26 mouse cellular contexts compared by ENCODE assay signal in genomic region chr10:58427930-58428329, GRCm38 (mm10).
"Had no signal": no experiment of that assay in that cellular context is flagged by ENCODE, and none has a peak within 500 bp of the region (broad histone marks: within the 10 kb centered on the region; RNA-seq: fewer than 3 reads in every experiment).

No protein-coding gene starts in this region.

- H3K9ac ChIP-seq: heart, embryonic 12.5 days; hindbrain, embryonic 12.5 days; hindbrain, embryonic 15.5 days; kidney, embryonic 15.5 days; limb, embryonic 12.5 days; liver, embryonic 13.5 days had no signal

- ATAC-seq: hindbrain, postnatal 0 days; intestine, embryonic 16.5 days had no signal

- DNase-seq: gastrocnemius, adult 2 months; gastrocnemius, postnatal 10 days; gastrocnemius, postnatal 25 days; heart, adult 2 months; heart, postnatal 10 days; heart, postnatal 4 days; kidney, adult 11 months; kidney, adult 2 months; kidney, adult 9 months; kidney, postnatal 10 days; kidney, postnatal 25 days; kidney, postnatal 4 days; liver; liver, embryonic 13.5 days had no signal

- H3K27ac ChIP-seq: heart, adult 2 months; hindbrain, embryonic 10.5 days; hindbrain, embryonic 12.5 days; hindbrain, embryonic 15.5 days; hindbrain, postnatal 0 days; kidney, embryonic 15.5 days; layer of hippocampus, adult 2 months; left cerebral cortex, adult 2 months; limb, embryonic 10.5 days; limb, embryonic 12.5 days; liver, embryonic 13.5 days had no signal

- H3K4me1 ChIP-seq: heart, embryonic 12.5 days; hindbrain, embryonic 10.5 days; hindbrain, embryonic 12.5 days; hindbrain, embryonic 15.5 days; kidney, embryonic 15.5 days; limb, embryonic 10.5 days; limb, embryonic 12.5 days; liver, embryonic 13.5 days had no signal

- H3K9me3 ChIP-seq: heart, embryonic 12.5 days; hindbrain, embryonic 10.5 days; hindbrain, embryonic 12.5 days; hindbrain, embryonic 15.5 days; kidney, embryonic 15.5 days; limb, embryonic 10.5 days; limb, embryonic 12.5 days; liver, embryonic 13.5 days had no signal

- H3K27me3 ChIP-seq: heart, embryonic 12.5 days; hindbrain, embryonic 12.5 days; hindbrain, embryonic 15.5 days; kidney, embryonic 15.5 days; limb, embryonic 12.5 days; liver, embryonic 13.5 days had no signal

- H3K4me2 ChIP-seq: heart, embryonic 12.5 days; hindbrain, embryonic 12.5 days; hindbrain, embryonic 15.5 days; kidney, embryonic 15.5 days; limb, embryonic 12.5 days; liver, embryonic 11.5 days; liver, embryonic 13.5 days had no signal

- H3K4me3 ChIP-seq: gastrocnemius, adult 2 months; heart, adult 2 months; heart, embryonic 12.5 days; hindbrain, embryonic 10.5 days; hindbrain, embryonic 12.5 days; hindbrain, embryonic 15.5 days; kidney, embryonic 15.5 days; layer of hippocampus, adult 2 months; left cerebral cortex, adult 2 months; limb, embryonic 10.5 days; limb, embryonic 12.5 days; liver, embryonic 13.5 days had no signal
